Mouse (Mus musculus) CH12.LX (cell line): ENCODE results near the gene Styxl1.

Source experiments
- CHD1 ChIP-seq: IDR thresholded peaks from 2 replicates; pipeline ENCODE4 v1.6.1; 2012; ENCODE audit warnings: low read depth, low read length, improper control_type of control experiment, inconsistent platforms
- CTCF ChIP-seq, 2 experiments: IDR thresholded peaks in 1 of 2; conservative IDR thresholded peaks in 1 of 2; 2 replicates each; pipeline ENCODE4 v1.5.1; 2011 to 2012; ENCODE audit warnings: low read depth in 2 of 2, low read length in 2 of 2, improper control_type of control experiment in 1 of 2, inconsistent platforms in 1 of 2, mild to moderate bottlenecking in 1 of 2, moderate library complexity in 1 of 2
- ETS1 ChIP-seq: conservative IDR thresholded peaks from 2 replicates; pipeline ENCODE4 v1.6.1; 2012; ENCODE audit warnings: low read depth, mild to moderate bottlenecking, inconsistent platforms, low read length, improper control_type of control experiment, moderate library complexity
- MAFK ChIP-seq: IDR thresholded peaks from 2 replicates; pipeline ENCODE4 v1.6.1; 2011; ENCODE audit warnings: low read length, improper control_type of control experiment; ENCODE audit not compliant: insufficient replicate concordance
- MAX ChIP-seq: IDR thresholded peaks from 2 replicates; pipeline ENCODE4 v1.6.1; 2011; ENCODE audit warnings: low read length, improper control_type of control experiment
- RCOR1 ChIP-seq: conservative IDR thresholded peaks from 2 replicates; pipeline ENCODE4 v1.6.1; 2012; ENCODE audit warnings: low read depth, mild to moderate bottlenecking, inconsistent platforms, low read length, improper control_type of control experiment
- USF1 ChIP-seq: IDR thresholded peaks from 2 replicates; pipeline ENCODE4 v1.6.1; 2014; ENCODE audit warnings: low read depth, mild to moderate bottlenecking, inconsistent platforms, low read length, improper control_type of control experiment

DNA sequence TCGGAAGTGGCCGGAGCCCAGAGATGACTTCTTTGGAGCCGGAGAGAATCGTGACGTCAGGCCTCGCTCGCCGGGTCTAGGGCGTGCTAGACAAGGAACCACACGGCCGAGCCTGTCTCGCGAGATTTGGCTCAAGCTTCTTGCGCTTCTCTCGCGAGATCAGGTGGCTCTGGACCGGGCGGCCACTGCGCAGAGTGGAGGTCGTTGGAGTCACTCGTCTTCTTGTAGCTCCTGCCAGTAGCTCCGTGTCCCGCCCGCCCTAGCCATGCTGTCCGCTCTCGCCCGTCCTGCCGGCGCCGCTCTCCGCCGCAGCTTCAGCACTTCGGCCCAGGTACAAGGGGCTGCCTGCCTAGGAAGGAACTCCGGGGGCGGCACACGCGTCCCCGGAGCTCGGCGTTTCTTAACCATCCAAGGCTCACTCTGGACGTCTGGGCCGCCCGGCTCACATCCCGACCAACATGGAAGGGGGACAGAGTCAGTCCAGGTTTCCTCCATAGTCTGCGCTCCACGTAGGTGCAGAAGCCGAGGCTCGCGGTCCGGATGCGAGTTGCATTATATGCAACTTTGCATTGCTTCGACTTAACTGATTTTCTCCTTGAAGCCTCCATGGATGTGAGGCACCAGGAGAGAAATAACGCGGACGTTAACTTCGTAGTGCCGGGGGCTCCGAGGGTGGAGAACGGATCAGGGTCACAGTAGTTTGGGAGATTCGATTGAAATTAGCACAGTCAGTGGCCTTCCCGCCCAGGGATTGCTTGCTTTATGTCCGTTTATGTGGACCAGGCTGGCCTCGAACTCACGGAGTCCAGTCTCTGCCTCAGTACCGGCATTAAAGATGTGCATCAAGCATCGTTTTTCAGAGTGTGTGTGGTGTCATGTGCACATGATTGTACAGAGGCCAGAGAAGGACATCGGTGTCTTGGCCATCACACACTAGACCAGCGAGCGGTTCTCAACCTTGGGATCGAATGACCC, 573 bp upstream of the Styxl1 start, which contains the start of gene Mdh2:
- TF ChIP-seq USF1 (no peak), CHD1 (no peak), MAX (no peak), MAFK (no peak), ETS1 (no peak), RCOR1 (no peak), CTCF (conservative IDR thresholded peaks at IDR 0.05 in 1 of 2, IDR thresholded peaks at IDR 0.05 in 1 of 2; ENCODE audit: low read depth in 2 of 2, low read length in 2 of 2) (no peak)
